Mouse (Mus musculus) adrenal gland, adult (tissue): ENCODE data around the gene Rerg.

ENCODE experiments used
- DNase-seq, 2 experiments: peaks; one replicate each; pipeline ENCODE4 v3.0.0; 2022 to 2023; ENCODE audit warnings: low spot score in 1 of 2; ENCODE audit not compliant: inconsistent age in 2 of 2

Gene Rerg

DNA sequence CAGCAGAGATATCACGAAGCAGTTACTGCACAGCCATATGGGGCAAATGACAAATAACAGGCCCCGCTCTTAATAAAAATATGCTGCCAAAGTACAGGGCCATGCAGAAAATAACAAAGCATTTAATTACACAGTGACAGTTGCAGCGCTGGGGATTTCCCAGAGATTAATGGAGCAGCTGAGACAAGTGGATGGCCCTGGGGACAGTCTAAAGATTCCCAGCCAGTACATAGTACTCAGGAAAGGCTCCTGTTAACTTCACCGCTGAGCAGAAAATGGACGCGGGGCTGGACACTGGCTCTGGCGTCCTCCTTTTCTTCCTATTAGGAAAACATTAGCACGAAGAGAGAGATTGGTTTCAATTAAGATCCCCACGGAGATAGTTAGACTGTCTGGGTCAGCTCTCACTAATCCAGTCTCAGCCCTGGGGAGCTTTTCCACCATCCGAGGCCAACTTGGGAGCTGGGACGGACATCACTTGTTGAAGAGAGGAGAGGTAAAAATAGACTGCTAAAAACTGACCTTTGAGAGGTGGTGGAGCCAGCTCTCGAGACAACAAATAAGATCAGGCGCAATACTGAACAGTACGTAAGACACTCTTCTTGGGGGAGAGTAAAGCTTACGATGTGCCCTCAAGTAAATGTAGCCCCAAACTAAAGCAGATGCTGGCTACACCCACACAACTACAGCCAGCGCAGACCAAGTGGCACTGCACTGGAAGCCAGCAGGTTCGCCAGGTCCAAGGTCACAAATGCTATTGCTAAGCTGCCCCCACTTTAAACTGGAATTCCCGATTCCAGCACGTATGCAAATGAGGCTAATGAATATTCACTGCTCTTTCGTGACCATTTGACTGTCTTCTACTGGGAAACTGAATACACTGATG is 34.5 kb downstream of the Rerg start:
- DNase-seq, result peak; percentile 66 to 87

DNA sequence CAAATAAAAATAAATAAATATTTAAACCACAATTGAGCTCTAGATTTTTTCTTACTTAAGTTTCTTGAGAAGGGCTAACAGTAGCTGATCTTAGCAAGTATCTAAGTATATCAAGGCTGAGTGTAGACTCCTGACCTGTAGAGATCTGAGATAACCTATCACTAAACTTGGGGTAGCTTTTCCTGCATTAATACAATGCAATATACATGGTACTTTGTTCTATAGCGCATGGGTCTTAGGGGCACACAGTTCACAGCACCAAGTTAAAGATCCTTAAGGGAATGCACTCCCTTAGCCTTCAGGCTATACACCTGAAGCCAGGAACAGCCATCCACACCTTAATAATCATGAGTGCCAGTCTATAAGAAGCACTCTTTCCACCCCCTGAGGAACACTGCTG is 38.5 kb downstream of the Rerg start:
- DNase-seq, result no peak

DNA sequence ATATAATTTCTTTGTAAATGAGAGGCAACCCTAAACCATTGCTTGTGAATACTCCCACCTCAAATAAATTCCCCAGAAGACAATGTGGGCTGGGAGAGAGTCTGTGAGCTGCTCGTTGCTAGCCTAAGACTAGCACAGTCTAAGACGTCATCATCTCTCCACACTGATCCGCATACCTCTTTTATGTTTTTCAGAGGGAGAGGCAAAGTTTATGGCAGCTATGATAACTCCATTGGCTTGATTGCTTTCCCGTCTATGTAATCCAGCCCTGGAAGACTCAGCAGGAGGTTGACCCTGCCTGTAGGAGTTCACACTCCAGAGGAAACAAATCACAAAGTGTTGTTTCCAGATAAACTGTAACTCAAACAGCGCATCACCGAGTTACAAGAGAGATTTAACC is 38.9 kb downstream of the Rerg start:
- no peak for DNase-seq

DNA sequence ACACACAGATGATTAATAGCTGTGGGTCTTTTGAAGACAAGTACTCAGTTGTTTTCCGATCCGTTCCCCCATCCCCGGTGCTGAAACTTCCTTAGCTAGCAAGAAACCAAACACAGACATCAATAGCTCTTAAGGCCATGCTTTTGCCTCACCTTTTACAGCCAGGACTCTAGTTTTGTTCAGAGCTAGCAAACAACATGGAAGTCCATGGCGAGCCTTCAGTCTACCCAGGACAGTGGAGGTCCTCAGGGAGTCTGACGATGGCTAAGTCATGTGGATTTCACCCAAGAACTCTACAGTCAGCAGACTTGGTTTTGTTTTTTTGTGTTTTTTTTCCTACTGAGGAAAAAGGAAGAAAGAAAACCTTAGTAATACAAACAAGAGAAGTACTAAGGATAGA is 43.4 kb downstream of the Rerg start:
- DNase-seq, result no peak

DNA sequence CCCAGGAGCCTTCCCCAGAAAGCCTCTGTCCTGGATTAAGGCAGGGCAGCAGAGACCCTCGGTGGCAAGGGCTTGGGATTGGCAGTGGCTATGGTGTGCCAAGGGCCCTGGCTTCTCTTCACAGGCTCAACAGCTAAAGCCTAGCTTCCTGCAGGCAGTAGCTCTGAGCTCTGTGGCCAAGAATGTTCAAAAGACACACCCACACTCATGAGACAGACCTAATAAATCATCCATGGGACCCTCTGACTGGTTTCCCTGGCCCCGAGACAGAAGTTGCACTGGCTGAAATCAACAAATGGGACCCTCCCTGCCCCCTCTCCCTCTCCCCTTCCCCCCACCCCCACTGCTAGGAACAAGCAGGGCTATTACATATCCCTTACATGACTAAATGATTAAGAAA is 44.1 kb downstream of the Rerg start:
- peak; percentile 48 to 81 for DNase-seq

DNA sequence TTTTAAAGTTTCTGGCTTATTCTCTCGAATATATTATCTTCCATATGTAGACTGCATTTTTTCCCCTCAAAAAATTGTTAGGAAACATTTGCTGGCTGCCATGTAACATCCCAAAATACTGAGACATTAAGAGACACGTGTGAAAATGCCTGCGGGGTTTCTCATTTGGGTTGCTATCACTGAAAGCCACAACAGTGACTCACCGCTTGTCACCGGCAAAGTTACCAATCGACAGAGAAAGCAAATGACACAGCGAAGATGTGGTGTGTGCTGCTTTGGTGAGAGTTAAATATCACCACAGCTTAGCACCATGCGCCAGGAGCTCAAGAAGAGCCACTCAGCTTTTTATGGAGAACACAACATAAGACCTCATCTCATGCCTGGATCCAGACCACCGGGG is 44.9 kb downstream of the Rerg start:
- peak; percentile 58 to 79 for DNase-seq

DNA sequence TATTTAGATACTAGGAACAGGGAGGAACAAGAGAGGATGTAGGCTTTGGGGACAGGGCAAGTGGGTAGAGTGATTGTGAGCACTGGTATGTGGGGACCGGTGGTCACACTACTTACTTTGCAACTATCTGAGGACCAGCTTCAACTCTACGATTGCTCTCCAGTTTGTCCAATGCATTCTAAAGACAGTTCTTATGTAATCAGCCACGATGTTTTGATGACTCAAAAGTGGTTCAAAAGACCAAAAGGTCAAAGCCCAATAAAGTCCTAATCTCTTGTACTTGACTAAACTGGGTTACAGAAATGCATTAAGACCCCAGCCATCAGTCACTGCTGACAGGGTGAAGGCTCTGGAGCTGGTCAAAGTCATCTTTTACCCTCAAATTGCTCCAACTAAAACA is 45.3 kb downstream of the Rerg start:
- peak; percentile 36 to 86 for DNase-seq

DNA sequence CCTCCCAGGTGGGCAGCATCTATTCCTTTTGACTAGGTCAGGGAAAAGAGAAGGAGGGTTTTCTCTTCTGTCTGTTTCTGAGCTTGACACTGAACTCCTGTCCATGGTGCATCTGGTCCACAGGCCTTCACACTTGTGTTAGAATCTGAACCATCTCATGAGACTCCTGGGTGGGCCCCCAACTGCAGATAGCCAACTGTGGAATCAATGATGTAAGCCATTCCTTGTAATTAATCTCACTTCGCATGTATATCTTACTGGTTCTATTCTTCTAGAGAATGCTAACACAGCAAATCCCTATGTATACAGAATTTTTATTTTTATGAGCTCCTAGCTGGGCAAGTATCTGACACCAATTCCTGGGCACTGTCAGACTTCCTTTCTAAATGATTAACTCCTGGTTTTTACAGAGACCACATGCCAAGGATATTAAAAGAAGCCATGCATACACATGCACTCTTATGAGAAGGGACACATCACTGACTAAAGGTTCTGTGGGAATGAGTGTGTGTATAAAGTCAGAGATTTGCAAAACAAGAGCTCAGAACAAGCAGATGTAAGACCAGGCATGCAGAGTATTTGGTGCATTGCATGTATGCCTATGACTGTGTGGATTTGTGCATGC is 53.3 kb downstream of the Rerg start:
- DNase-seq, result no peak

DNA sequence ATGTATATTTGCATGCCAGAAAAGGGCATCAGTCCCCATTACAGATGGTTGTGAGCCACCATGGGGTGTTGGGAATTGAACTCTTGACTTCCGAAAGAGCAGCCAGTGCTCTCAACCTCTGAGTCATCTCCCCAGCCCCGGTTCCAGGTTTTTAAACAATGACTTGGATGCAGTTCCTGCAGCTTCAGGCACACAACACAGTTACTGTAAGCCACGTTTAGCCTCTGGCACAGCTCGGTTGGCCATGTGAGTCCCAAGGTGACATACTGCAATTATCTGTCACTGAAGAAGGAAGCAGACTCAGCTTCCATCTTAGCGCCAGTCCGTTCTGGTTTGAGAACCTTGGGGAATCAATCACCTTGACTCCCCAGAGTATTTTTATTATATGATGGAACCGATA is 55.4 kb downstream of the Rerg start:
- DNase-seq, result peak in 1 of 2 experiments; percentile 68

DNA sequence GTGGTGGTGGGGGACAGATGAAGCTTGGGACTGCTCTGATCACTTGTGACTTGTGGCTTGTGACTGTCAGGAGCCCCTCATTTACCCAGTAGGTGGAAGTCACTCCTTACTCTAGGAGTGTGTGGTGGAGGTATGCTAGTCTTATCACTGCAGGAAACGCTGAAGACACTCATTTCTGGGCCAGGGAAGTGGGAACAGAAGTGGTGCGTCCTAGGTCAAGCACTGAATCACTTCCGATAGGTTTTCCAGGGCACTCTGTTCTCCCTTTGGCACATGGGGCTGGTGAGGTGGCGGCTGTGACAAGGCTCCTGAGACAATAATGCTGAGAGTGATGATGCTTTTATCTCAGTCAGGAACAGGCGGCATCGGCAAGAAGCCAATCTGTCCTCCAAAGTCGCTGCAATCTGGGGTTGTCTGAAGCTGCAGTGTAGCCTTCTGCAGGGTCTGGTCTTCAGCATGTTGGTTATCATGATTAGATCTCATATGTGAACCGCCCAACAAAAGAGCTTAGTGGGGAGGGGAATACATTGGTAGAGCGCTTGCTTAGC is 59.0 kb downstream of the Rerg start:
- peak; percentile 76 to 82 for DNase-seq

DNA sequence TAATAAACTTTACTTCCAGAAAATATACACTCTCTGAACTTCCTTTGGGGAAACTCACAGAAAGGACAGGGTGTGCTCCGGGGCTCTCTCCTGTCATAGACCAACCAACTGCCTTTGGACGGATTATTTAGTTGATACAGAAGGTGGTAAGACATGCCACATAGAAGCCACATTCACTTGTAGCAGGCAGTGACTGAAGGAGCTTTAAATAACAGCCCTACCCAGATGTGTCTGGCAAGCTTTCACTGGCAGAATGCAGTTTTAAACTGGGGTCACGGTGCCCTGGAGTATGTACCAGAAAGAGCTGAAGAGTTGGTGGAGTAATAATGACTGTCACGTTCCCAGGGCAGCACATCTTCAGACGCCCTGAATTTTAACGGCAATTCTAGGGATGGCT is 59.5 kb downstream of the Rerg start:
- peak; percentile 32 to 78 for DNase-seq

DNA sequence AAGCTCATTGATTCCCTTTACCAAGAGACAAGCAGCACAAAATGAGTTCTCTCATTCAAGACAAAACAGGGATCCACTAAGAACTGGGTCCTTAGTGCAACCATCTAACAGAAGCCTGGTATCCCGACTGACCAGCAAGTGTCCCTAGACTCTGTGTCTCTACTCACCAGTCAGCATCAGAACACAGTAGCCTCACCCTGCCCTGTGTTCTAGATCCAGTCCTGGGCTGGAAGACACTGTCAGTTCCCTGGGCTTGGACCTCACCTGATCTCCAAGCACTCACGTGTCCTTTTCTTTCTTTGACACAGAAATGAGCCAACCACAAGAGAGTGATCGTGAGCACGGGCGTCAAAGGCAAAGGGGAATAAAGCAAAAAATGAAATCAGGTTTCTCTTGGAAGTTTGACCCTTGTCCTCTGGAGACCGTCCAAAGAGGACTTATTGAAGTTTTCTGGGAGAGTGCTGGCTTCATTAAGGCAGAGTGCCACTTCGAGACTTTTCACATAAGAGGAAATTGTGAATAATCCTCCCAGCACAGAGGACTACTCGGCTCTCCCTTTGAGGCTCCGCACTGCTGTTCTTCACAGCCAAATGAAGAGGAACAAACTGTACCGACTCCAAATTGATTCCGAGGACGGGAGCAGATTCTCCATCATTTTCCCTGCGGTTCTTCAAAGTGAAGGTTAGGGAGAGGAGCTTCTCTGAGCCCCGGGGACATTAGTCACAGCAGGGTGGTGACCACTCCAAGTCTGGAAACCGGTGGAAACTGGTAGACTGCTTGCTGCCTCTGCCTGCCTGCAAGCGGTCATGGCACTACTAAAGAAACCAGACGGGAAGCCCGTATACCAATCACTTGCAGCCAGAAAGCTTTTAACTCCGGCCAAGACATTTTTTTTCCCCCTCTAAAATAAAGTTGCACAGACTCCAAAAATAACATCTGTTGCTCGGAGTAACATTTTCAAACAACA is 60.2 kb downstream of the Rerg start:
- DNase-seq, result peak; percentile 91 to 92

DNA sequence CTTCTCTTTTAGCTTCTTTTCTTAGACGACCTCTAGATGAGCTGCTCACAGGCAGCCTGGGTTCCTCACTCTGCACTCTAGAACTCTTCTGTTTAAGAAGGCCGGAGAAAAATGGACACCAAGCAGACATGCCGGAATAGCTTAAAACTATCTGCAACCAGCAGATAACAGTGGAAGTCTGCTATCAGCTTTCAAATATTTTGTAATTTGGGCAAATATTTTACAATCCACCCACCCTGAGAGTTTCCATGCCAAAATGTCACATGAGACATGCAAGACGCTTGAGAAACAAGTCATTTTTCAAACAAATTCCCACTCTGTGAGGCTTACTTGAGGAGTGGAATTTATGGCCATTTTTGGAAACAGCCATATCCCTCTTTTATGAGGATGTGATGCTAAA is 65.0 kb downstream of the Rerg start:
- peak in 1 of 2 experiments; percentile 31 for DNase-seq

DNA sequence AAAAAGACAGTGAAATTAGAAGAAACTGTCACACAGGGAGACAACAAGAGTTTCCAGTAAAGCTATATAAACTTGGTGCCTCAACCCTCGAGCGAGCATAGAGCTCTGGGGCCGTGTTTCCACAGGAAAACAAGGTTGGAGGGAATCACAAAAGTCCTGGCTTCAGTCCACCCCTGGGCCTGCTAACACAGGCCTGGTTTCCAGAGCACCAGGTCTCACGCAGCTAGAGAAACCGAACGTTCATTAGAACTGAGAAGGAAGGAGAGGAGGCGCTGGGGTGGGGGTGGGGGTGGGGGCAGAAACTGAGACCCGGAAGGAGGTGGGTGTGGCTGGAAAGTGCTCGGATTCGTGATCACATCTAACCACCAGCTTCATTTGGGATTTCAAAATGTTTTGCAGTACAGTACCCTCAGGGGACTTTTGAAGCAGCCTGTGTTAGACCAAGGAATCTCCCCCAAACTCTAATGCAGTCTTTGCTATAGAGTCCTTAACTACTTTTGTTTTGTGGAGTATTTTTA is 67.6 kb downstream of the Rerg start:
- no peak for DNase-seq

DNA sequence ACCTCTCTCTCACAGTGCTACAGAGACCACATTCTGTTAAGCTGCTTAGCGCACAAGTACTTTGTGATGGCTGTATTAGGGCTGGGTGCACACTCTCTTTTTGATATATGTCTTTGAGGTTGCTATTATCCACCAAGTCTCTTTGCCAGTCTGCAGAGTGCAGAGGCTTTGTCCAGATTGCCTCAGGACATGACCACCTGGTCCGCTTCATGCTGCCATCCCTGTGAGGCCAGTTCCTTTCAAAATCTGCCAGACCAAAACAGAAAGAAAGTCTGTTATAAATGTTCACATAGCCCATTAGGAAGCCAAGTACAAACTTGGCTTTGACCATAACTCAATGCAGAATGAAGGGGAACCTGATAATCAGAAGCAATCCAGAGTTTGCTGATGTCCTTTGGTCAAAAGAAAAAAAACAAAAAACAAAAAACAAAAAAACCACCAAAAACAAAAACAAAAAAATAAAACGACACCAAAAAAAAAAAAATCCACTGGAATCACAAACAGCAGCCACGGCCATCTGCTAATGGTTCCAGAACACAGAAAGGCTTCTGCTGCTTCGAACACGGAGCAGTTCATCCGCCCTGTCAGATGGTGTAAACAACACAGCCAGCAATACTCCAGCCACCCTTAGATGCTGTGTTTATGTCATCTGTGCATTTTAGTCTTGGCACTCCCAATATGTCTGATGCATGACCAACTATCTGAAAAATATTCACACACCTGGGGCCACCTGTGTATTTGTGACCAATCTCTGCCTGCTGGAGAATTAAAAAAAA is 68.2 kb downstream of the Rerg start:
- peak in 1 of 2 experiments; percentile 35 for DNase-seq

DNA sequence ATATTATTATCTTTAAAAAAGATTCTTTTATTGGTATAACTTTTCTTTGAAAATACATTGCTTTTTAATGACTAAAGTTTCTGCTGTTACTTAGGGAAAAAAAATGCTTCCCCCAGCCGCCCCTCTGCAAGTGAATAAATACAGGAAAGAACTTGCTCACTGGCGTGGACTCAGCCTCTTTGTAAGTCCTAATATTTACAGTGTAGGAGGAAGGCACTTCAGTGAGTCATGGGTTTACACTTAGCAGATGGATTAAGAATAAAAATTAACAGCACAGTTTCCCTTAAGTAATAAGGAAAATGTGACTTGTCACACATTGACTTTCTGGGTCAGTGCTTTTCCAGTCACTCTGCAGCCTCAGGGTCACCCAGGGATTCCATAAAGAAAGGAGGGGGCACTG is 70.0 kb downstream of the Rerg start:
- peak in 1 of 2 experiments; percentile 67 for DNase-seq

DNA sequence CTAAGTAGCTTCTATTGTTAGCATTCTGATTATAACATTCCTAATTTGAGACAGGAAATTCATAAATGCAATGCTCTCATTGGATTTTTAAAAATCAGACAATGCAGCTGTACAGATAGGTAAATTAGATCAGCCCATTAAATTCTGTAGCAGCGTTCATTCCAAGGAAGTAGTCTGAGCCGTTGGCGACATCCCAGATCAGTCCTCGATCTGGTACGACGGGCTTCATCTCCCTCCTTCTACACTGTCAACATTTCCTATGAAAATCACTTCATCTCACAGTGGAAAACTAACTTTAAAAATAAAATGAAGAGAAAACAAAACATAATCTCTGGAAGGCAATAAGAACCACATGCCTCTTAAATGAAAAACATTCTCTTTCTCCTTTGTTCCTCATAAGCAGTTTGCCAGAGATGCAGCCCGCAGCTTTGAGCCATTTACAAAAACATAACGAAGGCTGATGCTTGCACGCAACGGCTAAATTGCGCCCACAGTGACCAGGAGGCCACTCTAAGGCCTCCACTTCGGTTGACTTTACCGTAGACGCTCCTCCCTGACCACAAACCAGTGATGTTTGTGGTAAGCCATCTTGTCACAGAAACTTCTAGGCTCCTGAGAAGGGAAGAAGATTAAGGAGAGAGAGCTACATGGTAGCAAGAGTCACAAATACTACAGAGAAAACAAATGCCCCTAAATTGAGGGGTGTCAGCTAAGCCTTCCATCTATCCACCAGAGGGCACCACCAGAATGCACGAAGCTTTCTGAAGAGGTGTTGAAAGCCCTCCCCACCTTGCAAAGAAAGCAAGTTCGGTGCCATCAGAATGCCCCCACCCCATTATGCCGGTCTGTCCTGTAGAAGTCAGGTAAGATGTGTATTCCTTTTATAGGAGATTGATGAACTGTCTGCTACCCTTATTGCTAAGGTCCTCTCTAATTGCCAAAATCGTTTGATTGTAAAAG is 71.8 kb downstream of the Rerg start:
- peak; percentile 55 to 90 for DNase-seq

DNA sequence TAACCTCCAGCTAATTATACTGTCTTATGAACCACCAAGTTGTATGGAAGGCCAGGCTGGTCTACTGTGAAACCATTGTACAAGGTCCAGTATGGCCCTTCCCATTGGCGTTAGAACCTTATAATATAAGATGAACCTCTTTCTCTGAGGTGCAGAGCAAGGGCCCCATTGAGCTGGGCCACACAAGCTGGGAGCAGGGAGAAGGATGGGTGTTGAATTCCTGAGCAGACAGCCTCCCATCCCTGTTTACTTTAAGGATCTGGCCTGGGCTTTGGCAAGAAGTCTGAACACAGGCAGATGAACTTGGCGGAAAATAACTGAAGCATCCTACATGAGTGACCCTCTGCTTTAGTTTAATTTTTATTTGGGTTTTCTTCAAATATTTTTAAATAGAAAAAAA is 75.8 kb downstream of the Rerg start:
- DNase-seq, result peak in 1 of 2 experiments; percentile 1

DNA sequence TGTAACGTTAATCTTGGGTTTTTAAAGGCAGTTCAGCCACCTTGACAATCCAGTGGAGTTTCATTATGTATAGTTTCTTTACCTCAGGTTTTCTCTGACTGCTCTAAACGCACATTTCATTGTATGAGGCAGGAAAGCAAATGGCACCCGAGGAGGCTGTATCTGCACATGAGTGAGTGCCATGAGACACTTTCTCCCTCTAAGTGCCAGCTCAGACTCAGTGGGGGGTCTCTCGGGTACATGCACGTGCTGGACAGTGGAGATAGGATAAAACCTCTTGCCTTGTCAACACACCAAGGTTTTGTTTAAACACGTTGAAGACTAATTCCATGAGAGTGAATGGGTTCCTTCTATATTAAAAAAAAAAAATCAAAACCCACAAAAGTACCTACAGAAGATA is 81.8 kb downstream of the Rerg start:
- DNase-seq, result no peak
